Mouse (Mus musculus) embryonic fibroblast, embryonic 13.5 days (primary cell): Measurements from ENCODE around the gene Gm6020.
A peak's percentile ranks its signal among the peaks of the same experiment; 100 is the strongest.

ENCODE experiments used
- CTCF ChIP-seq: IDR thresholded peaks from 2 replicates; pipeline ENCODE4 v1.5.1; 2011; ENCODE audit warnings: mild to moderate bottlenecking, control low read depth, low read length, moderate library complexity, borderline replicate concordance; ENCODE audit not compliant: insufficient read depth
- POLR2A ChIP-seq: IDR thresholded peaks from 2 replicates; pipeline ENCODE4 v1.6.1; 2011; ENCODE audit warnings: low read depth, mild to moderate bottlenecking, control low read depth, low read length, moderate library complexity

DNA sequence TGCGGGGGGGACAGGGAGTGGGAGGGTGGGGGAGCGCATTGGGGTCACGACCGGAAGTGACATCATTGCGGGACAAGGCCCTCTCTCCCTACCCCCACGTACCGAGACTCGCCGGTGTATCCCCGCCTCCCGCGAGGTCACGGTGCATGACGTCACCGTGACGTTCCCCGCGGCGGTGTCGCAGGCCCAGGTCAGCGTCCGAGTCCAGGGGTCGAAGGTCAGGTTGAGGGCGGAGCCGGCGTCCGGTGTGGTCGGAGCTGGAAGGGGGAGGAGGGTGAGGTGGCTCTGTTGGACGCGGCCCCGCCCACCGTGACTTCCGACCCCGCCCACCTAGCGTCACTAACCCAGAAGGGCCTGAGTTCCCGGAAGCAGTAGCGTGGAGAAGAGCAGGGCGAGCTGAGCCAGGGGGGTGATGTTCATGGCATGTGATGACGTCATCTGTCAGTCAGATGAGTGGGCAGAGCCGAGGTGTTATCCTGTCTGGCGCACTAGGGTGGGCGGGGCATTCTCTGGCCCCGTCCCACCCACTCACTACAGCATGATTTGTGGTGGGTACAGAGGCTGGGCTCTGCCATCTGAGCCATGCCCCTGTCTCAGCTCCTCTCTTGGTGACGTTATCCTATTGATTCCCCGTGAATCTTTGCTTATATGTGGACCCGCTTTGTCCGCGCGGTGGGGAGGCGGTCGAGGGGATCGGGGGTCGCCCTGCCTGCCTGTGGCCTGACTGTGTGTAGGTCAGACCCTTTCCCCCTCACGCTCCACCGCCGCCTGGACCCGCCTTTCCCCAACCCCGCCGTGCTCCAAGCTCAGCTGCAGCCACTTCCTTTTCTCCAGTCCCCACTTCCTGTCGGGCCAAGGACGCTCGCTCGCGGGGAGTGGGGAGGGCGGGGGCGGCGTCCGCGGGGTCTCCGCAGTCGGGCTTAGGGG, 43.5 kb downstream of the Gm6020 start:
- no peak for TF ChIP-seq CTCF
- peak; percentile 52 for TF ChIP-seq POLR2A
